Mouse (Mus musculus): Measurements from ENCODE around the gene Slc22a3. TPM values are rescaled to one million over a fixed set of nuclear protein-coding genes. Genes with fewer than 3 reads are reported as not detected.

Slc22a3 gene
- polyA plus RNA-seq, 1 experiment from 2014 or later: 0.46 TPM

- ATAC-seq (ENCODE audit: insufficient read depth, low FRiP score): no peak
- Histone ChIP-seq H3K27ac (ENCODE audit: low read length) (no peak overlapping the region), H3K9me3 (replicated peaks; ENCODE audit: control insufficient read depth, low read length) (no peaks in the 10 kb centered on the region), H3K4me2 (ENCODE audit: low read depth, low read length) (no peak overlapping the region), H3K36me3 (ENCODE audit: control insufficient read depth, insufficient read depth, low read length) (no peaks in the 10 kb centered on the region), H3K27me3 (ENCODE audit: control insufficient read depth, insufficient read depth, low read length) (no peaks in the 10 kb centered on the region), H3K4me3 (replicated peaks; ENCODE audit: low read length) (no peak overlapping the region), H3K4me1 (ENCODE audit: control insufficient read depth, insufficient read depth, low read length) (peaks cover 4% of the 10 kb centered on the region; the same call in 1 of the 2 replicates), H3K9ac (ENCODE audit: low read length) (no peak overlapping the region)
- 82% methylated on average over 6 of the region's 6 CpGs for WGBS
Observed at GRCm38 (mm10) chr17:12453691-12454090, 53.8 kb downstream of the Slc22a3 start.

GRCm38 (mm10) chr17:12452862-12453531, 54.5 kb downstream of the Slc22a3 start:
- 47% methylated on average over 11 of the region's 11 CpGs for WGBS
- Histone ChIP-seq H3K4me2 (ENCODE audit: low read depth, low read length) (no peak overlapping the region), H3K9me3 (replicated peaks; ENCODE audit: control insufficient read depth, low read length) (no peaks in the 10 kb centered on the region), H3K4me1 (ENCODE audit: control insufficient read depth, insufficient read depth, low read length) (peaks cover 4% of the 10 kb centered on the region; the same call in 1 of the 2 replicates), H3K27me3 (ENCODE audit: control insufficient read depth, insufficient read depth, low read length) (no peaks in the 10 kb centered on the region), H3K36me3 (ENCODE audit: control insufficient read depth, insufficient read depth, low read length) (no peaks in the 10 kb centered on the region), H3K9ac (ENCODE audit: low read length) (no peak overlapping the region), H3K4me3 (replicated peaks; ENCODE audit: low read length) (no peak overlapping the region), H3K27ac (ENCODE audit: low read length) (no peak overlapping the region)
- ATAC-seq (ENCODE audit: insufficient read depth, low FRiP score): peak; percentile 53; the same call in 1 of the 2 replicates

DNA sequence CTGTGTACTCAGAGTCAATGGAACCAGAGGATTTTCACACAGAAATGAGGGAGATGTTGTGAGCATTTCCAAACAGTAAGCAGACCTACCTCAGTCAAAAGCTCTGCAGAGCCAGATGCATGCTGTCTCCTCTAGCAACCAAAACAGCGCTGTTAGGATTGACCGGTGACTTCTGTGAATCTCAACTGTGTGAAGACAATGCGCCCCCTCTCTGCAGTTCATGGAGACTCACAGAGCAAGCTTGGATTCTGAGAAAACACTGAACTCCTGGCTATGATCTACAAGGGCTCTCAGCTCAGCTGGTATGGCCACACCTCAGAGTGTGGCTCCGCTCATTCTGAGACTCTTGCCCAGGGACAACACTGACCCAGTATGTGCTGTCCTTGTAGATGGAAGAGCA, 56.3 kb downstream of the Slc22a3 start:
- 38% methylated on average over 4 of the region's 4 CpGs for WGBS
- H3K27me3 ChIP-seq (ENCODE audit: control insufficient read depth, insufficient read depth, low read length): no peaks in the 10 kb centered on the region
- no peak overlapping the region for H3K4me2 ChIP-seq (ENCODE audit: low read depth, low read length)
- peaks cover 4% of the 10 kb centered on the region; the same call in 1 of the 2 replicates for H3K4me1 ChIP-seq (ENCODE audit: control insufficient read depth, insufficient read depth, low read length)
- H3K27ac ChIP-seq (ENCODE audit: low read length): no peak overlapping the region; the same call in 1 of the 2 replicates
- peak; percentile 33; the same call in 1 of the 2 replicates for ATAC-seq (ENCODE audit: insufficient read depth, low FRiP score)
- no peaks in the 10 kb centered on the region for H3K36me3 ChIP-seq (ENCODE audit: control insufficient read depth, insufficient read depth, low read length)
- H3K9me3 ChIP-seq (replicated peaks; ENCODE audit: control insufficient read depth, low read length): no peaks in the 10 kb centered on the region
- no peak overlapping the region for H3K4me3 ChIP-seq (replicated peaks; ENCODE audit: low read length)
- no peak overlapping the region for H3K9ac ChIP-seq (ENCODE audit: low read length)

DNA sequence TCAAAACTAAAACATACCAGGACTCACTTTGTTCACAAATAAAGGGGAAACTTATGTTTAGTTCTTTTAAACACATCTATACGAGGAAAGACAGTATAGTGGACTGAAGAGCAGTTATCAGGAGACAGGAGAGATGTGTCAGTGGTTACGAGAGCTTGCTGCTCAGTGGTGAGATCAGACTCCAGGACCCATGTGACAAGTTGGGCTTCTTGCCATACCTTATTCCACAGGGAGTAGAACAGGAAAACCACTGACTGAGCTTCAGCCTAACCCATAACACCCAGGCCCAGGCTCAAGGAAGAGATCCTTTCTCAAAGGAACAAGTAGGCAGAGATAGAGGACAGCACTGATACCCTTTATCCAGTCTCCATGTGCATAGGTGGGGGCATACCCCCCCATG, 62.9 kb downstream of the Slc22a3 start:
- ATAC-seq (ENCODE audit: insufficient read depth, low FRiP score): no peak
- WGBS: 46% methylated on average over 2 of the region's 2 CpGs
- no peaks in the 10 kb centered on the region for H3K9me3 ChIP-seq (replicated peaks; ENCODE audit: control insufficient read depth, low read length)

GRCm38 (mm10) chr17:12437771-12438170, 69.7 kb downstream of the Slc22a3 start:
- WGBS: 61% methylated on average over 10 of the region's 10 CpGs
- no peak overlapping the region for H3K9ac ChIP-seq (ENCODE audit: low read length)
- H3K27me3 ChIP-seq (ENCODE audit: control insufficient read depth, insufficient read depth, low read length): no peaks in the 10 kb centered on the region
- H3K4me3 ChIP-seq (replicated peaks; ENCODE audit: low read length): no peak overlapping the region
- no peak overlapping the region for H3K4me2 ChIP-seq (ENCODE audit: low read depth, low read length)
- no peak overlapping the region for H3K27ac ChIP-seq (ENCODE audit: low read length)
- no peak for ATAC-seq (ENCODE audit: insufficient read depth, low FRiP score)
- H3K4me1 ChIP-seq (ENCODE audit: control insufficient read depth, insufficient read depth, low read length): no peaks in the 10 kb centered on the region
- no peaks in the 10 kb centered on the region for H3K9me3 ChIP-seq (replicated peaks; ENCODE audit: control insufficient read depth, low read length)
- no peaks in the 10 kb centered on the region for H3K36me3 ChIP-seq (ENCODE audit: control insufficient read depth, insufficient read depth, low read length)

More for the DNA sequence above, 62.9 kb downstream of the Slc22a3 start:
- H3K9ac ChIP-seq (ENCODE audit: low read length): no peak overlapping the region
- H3K4me1 ChIP-seq (ENCODE audit: control insufficient read depth, insufficient read depth, low read length): no peaks in the 10 kb centered on the region
- H3K27me3 ChIP-seq (ENCODE audit: control insufficient read depth, insufficient read depth, low read length): no peaks in the 10 kb centered on the region
- H3K4me2 ChIP-seq (ENCODE audit: low read depth, low read length): no peak overlapping the region
- H3K36me3 ChIP-seq (ENCODE audit: control insufficient read depth, insufficient read depth, low read length): no peaks in the 10 kb centered on the region
- H3K4me3 ChIP-seq (replicated peaks; ENCODE audit: low read length): no peak overlapping the region
- no peak overlapping the region; the same call in 1 of the 2 replicates for H3K27ac ChIP-seq (ENCODE audit: low read length)

DNA sequence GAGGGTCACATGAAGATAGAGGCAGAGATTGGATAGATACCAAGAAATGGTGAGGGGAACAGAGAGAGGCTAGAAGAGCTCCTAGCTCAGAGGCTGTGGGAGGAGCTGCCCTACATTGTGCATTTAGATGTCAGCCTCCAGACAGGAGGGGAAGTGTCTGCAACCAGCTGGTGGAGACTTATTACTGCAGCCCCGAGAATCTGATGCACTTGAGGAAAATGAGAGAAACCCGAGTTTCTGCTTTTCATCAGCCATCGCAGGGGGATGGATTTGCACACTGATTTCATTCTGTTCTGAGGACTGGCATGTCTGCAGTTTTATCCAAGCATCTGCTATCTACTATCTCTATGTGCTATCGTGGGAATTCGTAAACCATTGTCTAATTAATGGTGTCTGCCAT, 75.8 kb downstream of the Slc22a3 start:
- Histone ChIP-seq H3K4me1 (ENCODE audit: control insufficient read depth, insufficient read depth, low read length) (0 out of 2 replicates have a peak, but pooled peaks cover 2% of the 10 kb centered on the region), H3K9ac (ENCODE audit: low read length) (no peak overlapping the region), H3K27ac (ENCODE audit: low read length) (peak overlapping the region; percentile 51; the same call in 1 of the 2 replicates), H3K4me2 (ENCODE audit: low read depth, low read length) (no peak overlapping the region), H3K4me3 (replicated peaks; ENCODE audit: low read length) (no peak overlapping the region), H3K36me3 (ENCODE audit: control insufficient read depth, insufficient read depth, low read length) (no peaks in the 10 kb centered on the region), H3K27me3 (ENCODE audit: control insufficient read depth, insufficient read depth, low read length) (no peaks in the 10 kb centered on the region), H3K9me3 (replicated peaks; ENCODE audit: control insufficient read depth, low read length) (no peaks in the 10 kb centered on the region)
- ATAC-seq (ENCODE audit: insufficient read depth, low FRiP score): peak; percentile 60; the same call in 1 of the 2 replicates
- WGBS: 30% methylated on average over 5 of the region's 5 CpGs

GRCm38 (mm10) chr17:12428369-12428768, 79.1 kb downstream of the Slc22a3 start:
- H3K9ac ChIP-seq (ENCODE audit: low read length): no peak overlapping the region
- H3K27ac ChIP-seq (ENCODE audit: low read length): no peak overlapping the region
- no peaks in the 10 kb centered on the region for H3K36me3 ChIP-seq (ENCODE audit: control insufficient read depth, insufficient read depth, low read length)
- H3K9me3 ChIP-seq (replicated peaks; ENCODE audit: control insufficient read depth, low read length): no peaks in the 10 kb centered on the region
- no peak for ATAC-seq (ENCODE audit: insufficient read depth, low FRiP score)
- H3K4me1 ChIP-seq (ENCODE audit: control insufficient read depth, insufficient read depth, low read length): 0 out of 2 replicates have a peak, but pooled peaks cover 2% of the 10 kb centered on the region
- H3K4me3 ChIP-seq (replicated peaks; ENCODE audit: low read length): no peak overlapping the region
- H3K27me3 ChIP-seq (ENCODE audit: control insufficient read depth, insufficient read depth, low read length): no peaks in the 10 kb centered on the region
- H3K4me2 ChIP-seq (ENCODE audit: low read depth, low read length): no peak overlapping the region

DNA sequence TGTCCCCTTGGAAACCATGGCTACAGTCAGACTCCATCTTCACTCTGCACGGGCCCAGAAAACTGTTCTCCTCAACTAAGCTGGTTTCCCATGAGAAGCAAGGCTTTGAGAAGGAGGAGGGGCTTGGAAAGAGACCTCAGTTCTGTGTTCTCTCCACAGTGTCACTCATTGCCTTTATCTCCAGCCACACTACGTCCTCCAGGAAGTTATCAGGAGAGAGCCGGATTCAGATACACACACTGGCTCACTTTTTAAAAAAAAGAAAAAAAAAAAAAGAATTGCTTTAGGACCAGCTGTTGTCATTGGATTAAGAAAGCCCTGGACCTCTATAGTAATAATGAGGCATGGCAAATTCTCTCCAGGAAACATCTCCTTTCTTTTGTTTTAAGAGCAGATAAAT, 80.3 kb downstream of the Slc22a3 start:
- Histone ChIP-seq H3K9me3 (replicated peaks; ENCODE audit: control insufficient read depth, low read length) (no peaks in the 10 kb centered on the region), H3K27ac (ENCODE audit: low read length) (no peak overlapping the region), H3K36me3 (ENCODE audit: control insufficient read depth, insufficient read depth, low read length) (no peaks in the 10 kb centered on the region), H3K4me3 (replicated peaks; ENCODE audit: low read length) (no peak overlapping the region), H3K4me2 (ENCODE audit: low read depth, low read length) (no peak overlapping the region), H3K27me3 (ENCODE audit: control insufficient read depth, insufficient read depth, low read length) (no peaks in the 10 kb centered on the region), H3K9ac (ENCODE audit: low read length) (no peak overlapping the region), H3K4me1 (ENCODE audit: control insufficient read depth, insufficient read depth, low read length) (no peaks in the 10 kb centered on the region)
- 41% methylated on average over 3 of the region's 3 CpGs for WGBS
- ATAC-seq (ENCODE audit: insufficient read depth, low FRiP score): no peak

DNA sequence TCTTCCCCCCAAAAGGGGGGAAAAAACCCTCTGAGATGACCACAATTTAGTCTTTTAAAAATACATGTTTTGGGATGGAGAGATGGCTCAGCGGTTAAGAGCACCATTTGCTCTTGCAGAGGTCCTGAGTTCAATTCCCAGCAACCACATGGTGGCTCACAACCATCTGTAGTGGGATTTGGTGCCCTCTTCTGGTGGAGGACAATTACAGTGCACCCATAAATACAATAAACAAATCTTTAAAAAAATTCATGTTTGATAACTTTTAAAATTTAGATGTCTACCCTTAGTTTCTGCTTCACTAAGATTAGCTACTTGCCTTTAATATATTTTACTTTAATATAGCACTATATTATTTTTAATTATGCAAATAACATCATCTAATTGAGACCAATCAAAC, 85.4 kb downstream of the Slc22a3 start:
- Histone ChIP-seq H3K9ac (ENCODE audit: low read length) (no peak overlapping the region), H3K27ac (ENCODE audit: low read length) (no peak overlapping the region), H3K9me3 (replicated peaks; ENCODE audit: control insufficient read depth, low read length) (no peaks in the 10 kb centered on the region), H3K4me2 (ENCODE audit: low read depth, low read length) (no peak overlapping the region), H3K4me3 (replicated peaks; ENCODE audit: low read length) (no peak overlapping the region), H3K4me1 (ENCODE audit: control insufficient read depth, insufficient read depth, low read length) (peaks cover 6% of the 10 kb centered on the region; the same call in 1 of the 2 replicates), H3K36me3 (ENCODE audit: control insufficient read depth, insufficient read depth, low read length) (no peaks in the 10 kb centered on the region), H3K27me3 (ENCODE audit: control insufficient read depth, insufficient read depth, low read length) (no peaks in the 10 kb centered on the region)
- no peak for ATAC-seq (ENCODE audit: insufficient read depth, low FRiP score)
- 84% methylated on average over 1 of the region's 1 CpGs for WGBS

Measured in stomach, embryonic 16.5 days (tissue).